In the genomic region with DNA sequence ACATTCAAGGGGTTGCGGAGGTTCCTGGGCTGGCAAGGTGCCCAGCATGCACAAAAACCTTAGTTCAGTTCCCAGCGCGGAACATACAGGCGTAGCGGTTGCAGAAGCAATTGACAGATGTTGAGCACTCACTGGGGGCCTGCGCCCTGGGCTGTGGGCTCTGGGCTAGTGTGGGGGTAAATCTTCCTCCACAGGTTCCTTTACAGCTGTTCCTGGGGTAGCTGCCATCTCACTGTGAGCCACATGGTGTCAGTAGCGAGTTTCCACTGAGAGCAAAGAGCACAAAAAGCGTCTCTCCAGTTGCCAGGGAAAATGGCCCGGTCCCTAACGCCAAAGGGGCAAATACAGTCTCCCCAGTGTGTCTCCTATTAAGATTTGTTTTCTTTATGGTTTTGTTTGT, we compare ENCODE assay signal across 7 mouse cellular contexts. TPM values are rescaled to one million over a fixed set of nuclear protein-coding genes. Genes with fewer than 3 reads are reported as not detected.
DNase-seq lines count a peak whose midpoint lies in the region; ATAC-seq and TF ChIP-seq lines count a peak whose summit lies in the region.

No protein-coding gene starts in this region.

- no peak for TF ChIP-seq POLR2A in spleen, adult 2 months (IDR thresholded peaks at IDR 0.05; ENCODE audit: low read depth, low read length)

- no peak overlapping the region for H3K27ac ChIP-seq in forebrain, postnatal 0 days (ENCODE audit: low read depth, low read length)
- H3K27ac ChIP-seq in hindbrain, embryonic 16.5 days (ENCODE audit: low read depth, low read length) = no peak overlapping the region
- no peak overlapping the region for H3K27ac ChIP-seq in midbrain, embryonic 14.5 days (replicated peaks; ENCODE audit: low read depth, low read length)
- no peak overlapping the region for H3K27ac ChIP-seq in spleen, adult 2 months (ENCODE audit: insufficient read depth, low read length)

- H3K36me3 ChIP-seq in forebrain, postnatal 0 days (ENCODE audit: insufficient read depth) = peaks cover 5% of the 10 kb centered on the region; the same call in 1 of the 2 replicates
- H3K36me3 ChIP-seq in hindbrain, embryonic 16.5 days (ENCODE audit: control insufficient read depth, insufficient read depth, low read length) = peaks cover 5% of the 10 kb centered on the region
- no peaks in the 10 kb centered on the region for H3K36me3 ChIP-seq in midbrain, embryonic 14.5 days (ENCODE audit: control insufficient read depth, insufficient read depth, low read length)
- H3K36me3 ChIP-seq in spleen, adult 2 months (ENCODE audit: control insufficient read depth, insufficient read depth, low read length) = no peaks in the 10 kb centered on the region

- peak; percentile 34; the same call in 1 of the 2 replicates for ATAC-seq in forebrain, postnatal 0 days
- ATAC-seq in hindbrain, embryonic 16.5 days = no peak
- ATAC-seq in midbrain, embryonic 14.5 days (ENCODE audit: low FRiP score, low TSS enrichment) = no peak

- no peak overlapping the region for H3K4me3 ChIP-seq in forebrain, postnatal 0 days (ENCODE audit: low read depth, low read length)
- no peak overlapping the region for H3K4me3 ChIP-seq in hindbrain, embryonic 16.5 days (ENCODE audit: low read length)
- no peak overlapping the region for H3K4me3 ChIP-seq in midbrain, embryonic 14.5 days (replicated peaks; ENCODE audit: low read depth, low read length)
- H3K4me3 ChIP-seq in spleen, adult 2 months (ENCODE audit: extremely low read depth, insufficient read depth, insufficient read length) = no peak overlapping the region

- H3K4me1 ChIP-seq in forebrain, postnatal 0 days (ENCODE audit: insufficient read depth) = peaks cover 10% of the 10 kb centered on the region
- H3K4me1 ChIP-seq in hindbrain, embryonic 16.5 days (ENCODE audit: control insufficient read depth, insufficient read depth, low read depth, low read length) = peaks cover 13% of the 10 kb centered on the region
- peaks cover 14% of the 10 kb centered on the region for H3K4me1 ChIP-seq in midbrain, embryonic 14.5 days (ENCODE audit: control insufficient read depth, insufficient read depth, low read length)
- peaks cover 20% of the 10 kb centered on the region for H3K4me1 ChIP-seq in spleen, adult 2 months (ENCODE audit: control insufficient read depth, insufficient read depth, insufficient read length)

- WGBS in forebrain, postnatal 0 days = 5% methylated on average over 10 of the region's 10 CpGs
- WGBS in hindbrain, embryonic 16.5 days = 5% methylated on average over 10 of the region's 10 CpGs
- 10% methylated on average over 10 of the region's 10 CpGs for WGBS in midbrain, embryonic 14.5 days
- 2% methylated on average over 10 of the region's 10 CpGs for WGBS in spleen, adult 2 months

- no peaks in the 10 kb centered on the region for H3K9me3 ChIP-seq in forebrain, postnatal 0 days (ENCODE audit: low read length)
- no peaks in the 10 kb centered on the region for H3K9me3 ChIP-seq in hindbrain, embryonic 16.5 days (ENCODE audit: control insufficient read depth, low read length)
- H3K9me3 ChIP-seq in midbrain, embryonic 14.5 days (ENCODE audit: control insufficient read depth, low read length) = no peaks in the 10 kb centered on the region

- intact Hi-C loops in left cerebral cortex, postnatal 10 days (cut with DNase I) = loop anchor here (2.0 kb wide), 2 partner anchors 53 to 153 kb away; no protein-coding TSS in a partner anchor

- TF ChIP-seq CTCF in forebrain, postnatal 0 days (IDR thresholded peaks at IDR 0.05; ENCODE audit: low read depth) = peak; percentile 94
- TF ChIP-seq CTCF in spleen, adult 2 months (IDR thresholded peaks at IDR 0.05; ENCODE audit: extremely low read depth, insufficient read depth, insufficient read length, insufficient replicate concordance) = peak; percentile 65; the same call in 1 of the 2 replicates

- no peak overlapping the region for H3K4me2 ChIP-seq in forebrain, postnatal 0 days (ENCODE audit: low read depth)
- peak overlapping the region; percentile 19 for H3K4me2 ChIP-seq in hindbrain, embryonic 16.5 days (ENCODE audit: low read length)
- H3K4me2 ChIP-seq in midbrain, embryonic 14.5 days (ENCODE audit: low read length) = no peak overlapping the region

- DNase-seq in R1 (ENCODE audit: low read depth, low spot score) = peak; percentile 90
- peak; percentile 85 for DNase-seq in cerebellum, adult 11-12 months
- peak; percentile 91 for DNase-seq in forebrain, postnatal 0 days
- DNase-seq in left cerebral cortex, postnatal 10 days (ENCODE audit: extremely low spot score in 1 of 2, low spot score in 2 of 2) = peak; percentile 85 to 86
- peak; percentile 93 for DNase-seq in midbrain, embryonic 14.5 days
- DNase-seq in spleen, adult 2 months (ENCODE audit: low read depth in 1 of 2, low spot score in 2 of 2) = peak; percentile 46 to 69

- H3K27me3 ChIP-seq in forebrain, postnatal 0 days (ENCODE audit: insufficient read depth, low read length) = no peaks in the 10 kb centered on the region
- H3K27me3 ChIP-seq in hindbrain, embryonic 16.5 days (replicated peaks; ENCODE audit: control insufficient read depth, insufficient read depth, low read length) = no peaks in the 10 kb centered on the region
- no peaks in the 10 kb centered on the region for H3K27me3 ChIP-seq in midbrain, embryonic 14.5 days (ENCODE audit: control insufficient read depth, insufficient read depth, low read length)
- H3K27me3 ChIP-seq in spleen, adult 2 months (ENCODE audit: control insufficient read depth, insufficient read depth, low read length) = 0 out of 2 replicates have a peak, but pooled peaks cover 2% of the 10 kb centered on the region

- no peak overlapping the region for H3K9ac ChIP-seq in forebrain, postnatal 0 days
- no peak overlapping the region for H3K9ac ChIP-seq in hindbrain, embryonic 16.5 days (ENCODE audit: low read depth, low read length)
- no peak overlapping the region for H3K9ac ChIP-seq in midbrain, embryonic 14.5 days (replicated peaks; ENCODE audit: low read length)

RNA-seq across cellular contexts. Expression of a gene that starts 0.8 kb away (rescaled TPM):
- 32.8 and 35.5 TPM in 2 replicates for total RNA-seq in forebrain, postnatal 0 days (2014; rRNA removed)
- polyA plus RNA-seq in forebrain, postnatal 0 days (2015; fragmentation: Nextera tagmentation; extraction: Ambion mirVana) = 25.1 and 31.0 TPM in 2 replicates
- 32.1 and 33.4 TPM in 2 replicates for polyA plus RNA-seq in hindbrain, embryonic 16.5 days (2015; fragmentation: Nextera tagmentation; extraction: Ambion mirVana)
- total RNA-seq in left cerebral cortex, postnatal 10 days (2021) = 100 to 1,000 TPM; 138 to 142 TPM
- 16.5 and 17.2 TPM in 2 replicates for polyA plus RNA-seq in midbrain, embryonic 14.5 days (2014; fragmentation: Nextera tagmentation; extraction: Ambion mirVana)
- 46.5 and 65.0 TPM in 2 replicates for polyA plus RNA-seq in spleen, adult 2 months (2012; rRNA removed)

RNA-seq across cellular contexts. Expression of a gene that starts 1.9 kb away (rescaled TPM):
- total RNA-seq in forebrain, postnatal 0 days (2014; rRNA removed) = not detected in 2 replicates
- not detected in 2 replicates for polyA plus RNA-seq in forebrain, postnatal 0 days (2015; fragmentation: Nextera tagmentation; extraction: Ambion mirVana)
- polyA plus RNA-seq in hindbrain, embryonic 16.5 days (2015; fragmentation: Nextera tagmentation; extraction: Ambion mirVana) = not detected in 2 replicates
- not detected for total RNA-seq in left cerebral cortex, postnatal 10 days (2021)
- not detected in 2 replicates for polyA plus RNA-seq in midbrain, embryonic 14.5 days (2014; fragmentation: Nextera tagmentation; extraction: Ambion mirVana)
- polyA plus RNA-seq in spleen, adult 2 months (2012; rRNA removed) = not detected in 2 replicates

RNA-seq across cellular contexts. Expression of a gene that starts 19.2 kb away (rescaled TPM):
- 0.31 TPM in 1 of 2 replicates, not detected in the other for total RNA-seq in forebrain, postnatal 0 days (2014; rRNA removed)
- not detected in 2 replicates for polyA plus RNA-seq in forebrain, postnatal 0 days (2015; fragmentation: Nextera tagmentation; extraction: Ambion mirVana)
- polyA plus RNA-seq in hindbrain, embryonic 16.5 days (2015; fragmentation: Nextera tagmentation; extraction: Ambion mirVana) = 0.10 and 0.12 TPM in 2 replicates
- not detected for total RNA-seq in left cerebral cortex, postnatal 10 days (2021)
- polyA plus RNA-seq in midbrain, embryonic 14.5 days (2014; fragmentation: Nextera tagmentation; extraction: Ambion mirVana) = not detected in 2 replicates
- 0.05 and 0.20 TPM in 2 replicates for polyA plus RNA-seq in spleen, adult 2 months (2012; rRNA removed)

RNA-seq across cellular contexts. Expression of a gene that starts 42.3 kb away (rescaled TPM):
- 56.6 and 60.3 TPM in 2 replicates for total RNA-seq in forebrain, postnatal 0 days (2014; rRNA removed)
- polyA plus RNA-seq in forebrain, postnatal 0 days (2015; fragmentation: Nextera tagmentation; extraction: Ambion mirVana) = 45.5 and 46.4 TPM in 2 replicates
- 59.3 and 62.7 TPM in 2 replicates for polyA plus RNA-seq in hindbrain, embryonic 16.5 days (2015; fragmentation: Nextera tagmentation; extraction: Ambion mirVana)
- total RNA-seq in left cerebral cortex, postnatal 10 days (2021) = 10 to 100 TPM; 34.1 to 36.3 TPM
- 45.4 and 54.2 TPM in 2 replicates for polyA plus RNA-seq in midbrain, embryonic 14.5 days (2014; fragmentation: Nextera tagmentation; extraction: Ambion mirVana)
- polyA plus RNA-seq in spleen, adult 2 months (2012; rRNA removed) = 2.1 and 2.7 TPM in 2 replicates

RNA-seq across cellular contexts. Expression of a gene that starts 55.3 kb away (rescaled TPM):
- total RNA-seq in forebrain, postnatal 0 days (2014; rRNA removed) = 0.69 and 0.86 TPM in 2 replicates
- 0.15 and 0.30 TPM in 2 replicates for polyA plus RNA-seq in forebrain, postnatal 0 days (2015; fragmentation: Nextera tagmentation; extraction: Ambion mirVana)
- 0.40 and 0.54 TPM in 2 replicates for polyA plus RNA-seq in hindbrain, embryonic 16.5 days (2015; fragmentation: Nextera tagmentation; extraction: Ambion mirVana)
- not detected for total RNA-seq in left cerebral cortex, postnatal 10 days (2021)
- 0.15 and 0.17 TPM in 2 replicates for polyA plus RNA-seq in midbrain, embryonic 14.5 days (2014; fragmentation: Nextera tagmentation; extraction: Ambion mirVana)
- polyA plus RNA-seq in spleen, adult 2 months (2012; rRNA removed) = 12.3 and 12.8 TPM in 2 replicates
